Mouse (Mus musculus): ENCODE data around the gene Pacs2. TPM values are rescaled to one million over a fixed set of nuclear protein-coding genes. Genes with fewer than 3 reads are reported as not detected.

The Pacs2 gene
- polyA plus RNA-seq, 1 experiment from 2014 or later, result 4.0 TPM

- H3K9ac ChIP-seq (replicated peaks), result no peak overlapping the region
- H3K9me3 ChIP-seq (ENCODE audit: low read length), result no peaks in the 10 kb centered on the region
- H3K36me3 ChIP-seq (replicated peaks; ENCODE audit: insufficient read depth, low read length), result no peaks in the 10 kb centered on the region
- no peaks in the 10 kb centered on the region for H3K27me3 ChIP-seq (ENCODE audit: insufficient read depth, low read length)
- no peak for ATAC-seq
- 25% methylated on average over 4 of the region's 4 CpGs for WGBS (ENCODE audit: insufficient replicate concordance)
- peaks cover 6% of the 10 kb centered on the region for H3K4me1 ChIP-seq (ENCODE audit: insufficient read depth)
- H3K27ac ChIP-seq (ENCODE audit: low read depth), result no peak overlapping the region
- no peak overlapping the region for H3K4me3 ChIP-seq (ENCODE audit: low read depth, low read length)
- TF ChIP-seq EP300 (IDR thresholded peaks at IDR 0.05; ENCODE audit: low read depth) (no peak), CTCF (IDR thresholded peaks at IDR 0.05; ENCODE audit: low read depth) (peak; percentile 88)
- peak; percentile 61 for DNase-seq
- no peak overlapping the region for H3K4me2 ChIP-seq (ENCODE audit: low read depth, low read length)
Observed at GRCm38 (mm10) chr12:113004993-113005392, 9.3 kb upstream of the Pacs2 start.

GRCm38 (mm10) chr12:113011702-113012360, 2.5 kb upstream of the Pacs2 start:
- no peak overlapping the region for H3K9ac ChIP-seq (replicated peaks)
- 66% methylated on average over 6 of the region's 6 CpGs for WGBS (ENCODE audit: insufficient replicate concordance)
- H3K4me3 ChIP-seq (ENCODE audit: low read depth, low read length), result no peak overlapping the region
- no peaks in the 10 kb centered on the region for H3K36me3 ChIP-seq (replicated peaks; ENCODE audit: insufficient read depth, low read length)
- no peak overlapping the region for H3K4me2 ChIP-seq (ENCODE audit: low read depth, low read length)
- no peaks in the 10 kb centered on the region for H3K9me3 ChIP-seq (ENCODE audit: low read length)
- H3K27me3 ChIP-seq (ENCODE audit: insufficient read depth, low read length), result no peaks in the 10 kb centered on the region
- peak overlapping the region; percentile 55 for H3K27ac ChIP-seq (ENCODE audit: low read depth)
- TF ChIP-seq EP300 (IDR thresholded peaks at IDR 0.05; ENCODE audit: low read depth) (no peak), CTCF (IDR thresholded peaks at IDR 0.05; ENCODE audit: low read depth) (no peak)
- H3K4me1 ChIP-seq (ENCODE audit: insufficient read depth), result peaks cover 29% of the 10 kb centered on the region
- DNase-seq, result no peak
- no peak for ATAC-seq

GRCm38 (mm10) chr12:113012443-113012842, 1.9 kb upstream of the Pacs2 start:
- Histone ChIP-seq H3K36me3 (replicated peaks; ENCODE audit: insufficient read depth, low read length) (no peaks in the 10 kb centered on the region), H3K9me3 (ENCODE audit: low read length) (no peaks in the 10 kb centered on the region), H3K9ac (replicated peaks) (no peak overlapping the region), H3K4me3 (ENCODE audit: low read depth, low read length) (no peak overlapping the region), H3K4me2 (ENCODE audit: low read depth, low read length) (no peak overlapping the region), H3K27me3 (ENCODE audit: insufficient read depth, low read length) (no peaks in the 10 kb centered on the region), H3K4me1 (ENCODE audit: insufficient read depth) (peaks cover 32% of the 10 kb centered on the region), H3K27ac (ENCODE audit: low read depth) (peak overlapping the region; percentile 55)
- ATAC-seq (no peak), DNase-seq (no peak)
- 48% methylated on average over 5 of the region's 5 CpGs for WGBS (ENCODE audit: insufficient replicate concordance)
- TF ChIP-seq CTCF (IDR thresholded peaks at IDR 0.05; ENCODE audit: low read depth) (no peak), EP300 (IDR thresholded peaks at IDR 0.05; ENCODE audit: low read depth) (no peak)

GRCm38 (mm10) chr12:113013021-113013491, 1.3 kb upstream of the Pacs2 start:
- Histone ChIP-seq H3K27ac (ENCODE audit: low read depth) (peak overlapping the region; percentile 55), H3K9ac (replicated peaks) (no peak overlapping the region), H3K4me2 (ENCODE audit: low read depth, low read length) (no peak overlapping the region), H3K4me3 (ENCODE audit: low read depth, low read length) (no peak overlapping the region), H3K4me1 (ENCODE audit: insufficient read depth) (peaks cover 35% of the 10 kb centered on the region), H3K36me3 (replicated peaks; ENCODE audit: insufficient read depth, low read length) (no peaks in the 10 kb centered on the region), H3K9me3 (ENCODE audit: low read length) (no peaks in the 10 kb centered on the region), H3K27me3 (ENCODE audit: insufficient read depth, low read length) (no peaks in the 10 kb centered on the region)
- no peak for ATAC-seq
- 75% methylated on average over 3 of the region's 3 CpGs for WGBS (ENCODE audit: insufficient replicate concordance)
- DNase-seq, result no peak
- TF ChIP-seq CTCF (IDR thresholded peaks at IDR 0.05; ENCODE audit: low read depth) (no peak), EP300 (IDR thresholded peaks at IDR 0.05; ENCODE audit: low read depth) (no peak)

GRCm38 (mm10) chr12:113014561-113015556, 551 bp downstream of the Pacs2 start:
- Histone ChIP-seq H3K4me3 (ENCODE audit: low read depth, low read length) (peak overlapping the region; percentile 76), H3K9me3 (ENCODE audit: low read length) (no peaks in the 10 kb centered on the region), H3K4me1 (ENCODE audit: insufficient read depth) (peaks cover 35% of the 10 kb centered on the region), H3K4me2 (ENCODE audit: low read depth, low read length) (peak overlapping the region; percentile 99), H3K9ac (replicated peaks) (peak overlapping the region; percentile 91), H3K27ac (ENCODE audit: low read depth) (peak overlapping the region; percentile 87), H3K27me3 (ENCODE audit: insufficient read depth, low read length) (no peaks in the 10 kb centered on the region), H3K36me3 (replicated peaks; ENCODE audit: insufficient read depth, low read length) (no peaks in the 10 kb centered on the region)
- peak; percentile 27; the same call in 1 of the 2 replicates for TF ChIP-seq CTCF (IDR thresholded peaks at IDR 0.05; ENCODE audit: low read depth)
- TF ChIP-seq EP300 (IDR thresholded peaks at IDR 0.05; ENCODE audit: low read depth), result no peak
- DNase-seq (peak; percentile 66), ATAC-seq (peak; percentile 43)
- WGBS (ENCODE audit: insufficient replicate concordance), result 5% methylated on average over 55 of the region's 64 CpGs

- no peak for TF ChIP-seq CTCF (IDR thresholded peaks at IDR 0.05; ENCODE audit: low read depth)
- TF ChIP-seq EP300 (IDR thresholded peaks at IDR 0.05; ENCODE audit: low read depth), result no peak
- Histone ChIP-seq H3K4me2 (ENCODE audit: low read depth, low read length) (peak overlapping the region; percentile 99), H3K4me1 (ENCODE audit: insufficient read depth) (peaks cover 35% of the 10 kb centered on the region), H3K27me3 (ENCODE audit: insufficient read depth, low read length) (no peaks in the 10 kb centered on the region), H3K4me3 (ENCODE audit: low read depth, low read length) (peak overlapping the region; percentile 76), H3K27ac (ENCODE audit: low read depth) (peak overlapping the region; percentile 87), H3K36me3 (replicated peaks; ENCODE audit: insufficient read depth, low read length) (peaks cover 3% of the 10 kb centered on the region), H3K9ac (replicated peaks) (peak overlapping the region; percentile 91), H3K9me3 (ENCODE audit: low read length) (no peaks in the 10 kb centered on the region)
- WGBS (ENCODE audit: insufficient replicate concordance), result 69% methylated on average over 4 of the region's 4 CpGs
- ATAC-seq (no peak), DNase-seq (no peak)
Observed at GRCm38 (mm10) chr12:113015956-113016355, 1.6 kb downstream of the Pacs2 start.

Measured in liver, postnatal 0 days (tissue).